Mouse (Mus musculus) WW6 (cell line): ENCODE data around the gene Gstm1.

Source experiments
- DNase-seq: peaks from one replicate; pipeline ENCODE4 v3.0.0-alpha.2; 2013; ENCODE audit warnings: low read depth, low spot score

The Gstm1 gene

DNA sequence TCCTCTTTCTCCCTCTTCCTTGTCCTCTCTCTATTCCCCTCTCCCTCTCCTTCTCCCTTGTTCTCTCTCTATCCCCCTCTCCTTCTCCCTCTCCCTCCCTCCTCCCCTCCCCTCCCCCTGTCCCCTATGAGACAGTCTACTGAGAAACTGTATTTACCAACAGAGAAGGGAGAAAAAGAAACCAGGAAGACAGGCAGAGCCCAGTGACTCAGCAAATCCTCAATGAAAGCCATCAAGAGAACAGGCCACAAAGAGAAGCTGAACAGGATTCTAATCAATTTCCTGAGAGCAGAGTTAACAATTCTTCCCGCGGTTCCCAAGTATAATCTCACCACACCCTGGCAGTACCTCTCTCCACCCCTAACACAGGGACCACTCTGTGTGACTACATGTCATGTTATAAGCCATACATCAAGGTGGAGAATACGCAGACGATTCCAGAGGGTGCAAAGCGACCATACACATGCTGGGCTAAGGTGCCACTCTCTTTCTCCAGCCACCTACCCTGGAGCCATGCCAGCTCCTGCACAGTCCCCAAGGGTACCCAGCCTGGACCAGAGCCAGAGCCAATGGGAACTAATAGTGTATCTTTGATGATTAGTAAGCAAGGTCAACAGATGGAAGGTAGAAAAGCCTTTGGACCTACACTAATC is 53.0 kb downstream of the Gstm1 start:
- DNase-seq = no peak

DNA sequence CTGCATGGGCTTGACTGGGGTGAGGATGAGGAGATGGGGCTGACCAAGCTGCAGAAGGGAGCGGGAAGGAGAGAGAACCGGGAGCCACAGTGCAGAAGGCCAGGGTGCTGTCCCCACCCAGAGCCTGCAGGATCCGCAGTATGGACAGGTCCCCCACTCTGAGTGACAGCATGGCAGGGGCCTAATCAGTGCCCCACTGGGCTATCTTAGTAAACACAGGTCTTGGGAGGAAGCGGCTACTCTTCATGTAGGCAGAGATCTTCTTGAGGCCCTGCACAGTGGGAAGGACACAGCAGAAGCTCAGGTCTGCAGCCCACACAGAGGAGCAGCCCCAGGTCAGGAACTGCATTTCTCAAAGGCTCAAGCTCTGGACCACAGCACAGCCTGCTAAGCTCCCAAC is 53.7 kb downstream of the Gstm1 start:
- no peak for DNase-seq
